Mouse (Mus musculus): Measurements from ENCODE around the gene Gm45623. TPM values are rescaled to one million over a fixed set of nuclear protein-coding genes. Genes with fewer than 3 reads are reported as not detected.

Gm45623 gene
- polyA plus RNA-seq, 1 experiment from 2014 or later = not detected

GRCm38 (mm10) chr13:56747554-56747953 lies 6.1 kb downstream of the Gm45623 start:
- Histone ChIP-seq H3K4me1 (ENCODE audit: insufficient read depth) (0 out of 2 replicates have a peak, but pooled peaks cover 3% of the 10 kb centered on the region), H3K27me3 (ENCODE audit: insufficient read depth, low read length) (peaks cover 25% of the 10 kb centered on the region), H3K36me3 (replicated peaks; ENCODE audit: insufficient read depth, low read length) (no peaks in the 10 kb centered on the region), H3K4me2 (ENCODE audit: low read depth, low read length) (no peak overlapping the region), H3K9ac (replicated peaks) (no peak overlapping the region), H3K9me3 (ENCODE audit: low read length) (no peaks in the 10 kb centered on the region), H3K4me3 (ENCODE audit: low read depth, low read length) (no peak overlapping the region), H3K27ac (ENCODE audit: low read depth) (peak overlapping the region; percentile 11; the same call in 1 of the 2 replicates)
- ATAC-seq (no peak), DNase-seq (no peak)
- 41% methylated on average over 8 of the region's 8 CpGs for WGBS (ENCODE audit: insufficient replicate concordance)
- TF ChIP-seq CTCF (IDR thresholded peaks at IDR 0.05; ENCODE audit: low read depth) (no peak), EP300 (IDR thresholded peaks at IDR 0.05; ENCODE audit: low read depth) (no peak)

- no peak for TF ChIP-seq EP300 (IDR thresholded peaks at IDR 0.05; ENCODE audit: low read depth)
- TF ChIP-seq CTCF (IDR thresholded peaks at IDR 0.05; ENCODE audit: low read depth) = no peak
- Histone ChIP-seq H3K4me2 (ENCODE audit: low read depth, low read length) (no peak overlapping the region; the same call in 1 of the 2 replicates), H3K9ac (replicated peaks) (no peak overlapping the region), H3K4me3 (ENCODE audit: low read depth, low read length) (no peak overlapping the region), H3K27ac (ENCODE audit: low read depth) (peak overlapping the region; percentile 11; the same call in 1 of the 2 replicates), H3K36me3 (replicated peaks; ENCODE audit: insufficient read depth, low read length) (no peaks in the 10 kb centered on the region), H3K9me3 (ENCODE audit: low read length) (no peaks in the 10 kb centered on the region), H3K4me1 (ENCODE audit: insufficient read depth) (0 out of 2 replicates have a peak, but pooled peaks cover 3% of the 10 kb centered on the region), H3K27me3 (ENCODE audit: insufficient read depth, low read length) (peaks cover 18% of the 10 kb centered on the region)
- 61% methylated on average over 10 of the region's 10 CpGs for WGBS (ENCODE audit: insufficient replicate concordance)
- DNase-seq (no peak), ATAC-seq (no peak)
Observed at GRCm38 (mm10) chr13:56746739-56747532, 6.7 kb downstream of the Gm45623 start.

- DNase-seq (no peak), ATAC-seq (no peak)
- Histone ChIP-seq H3K27me3 (ENCODE audit: insufficient read depth, low read length) (no peaks in the 10 kb centered on the region), H3K4me3 (ENCODE audit: low read depth, low read length) (no peak overlapping the region), H3K36me3 (replicated peaks; ENCODE audit: insufficient read depth, low read length) (peaks cover 14% of the 10 kb centered on the region), H3K9me3 (ENCODE audit: low read length) (no peaks in the 10 kb centered on the region), H3K27ac (ENCODE audit: low read depth) (no peak overlapping the region), H3K4me2 (ENCODE audit: low read depth, low read length) (no peak overlapping the region), H3K9ac (replicated peaks) (no peak overlapping the region), H3K4me1 (ENCODE audit: insufficient read depth) (no peaks in the 10 kb centered on the region)
- 77% methylated on average over 6 of the region's 6 CpGs for WGBS (ENCODE audit: insufficient replicate concordance)
- no peak for TF ChIP-seq CTCF (IDR thresholded peaks at IDR 0.05; ENCODE audit: low read depth)
- no peak for TF ChIP-seq EP300 (IDR thresholded peaks at IDR 0.05; ENCODE audit: low read depth)
Observed at GRCm38 (mm10) chr13:56742325-56742901, 11.2 kb downstream of the Gm45623 start.

GRCm38 (mm10) chr13:56741691-56742090 lies 11.9 kb downstream of the Gm45623 start:
- no peaks in the 10 kb centered on the region for H3K27me3 ChIP-seq (ENCODE audit: insufficient read depth, low read length)
- no peak for TF ChIP-seq CTCF (IDR thresholded peaks at IDR 0.05; ENCODE audit: low read depth)
- TF ChIP-seq EP300 (IDR thresholded peaks at IDR 0.05; ENCODE audit: low read depth) = no peak
- ATAC-seq (no peak), DNase-seq (no peak)
- H3K9me3 ChIP-seq (ENCODE audit: low read length) = no peaks in the 10 kb centered on the region
- H3K4me3 ChIP-seq (ENCODE audit: low read depth, low read length) = no peak overlapping the region
- no peak overlapping the region for H3K27ac ChIP-seq (ENCODE audit: low read depth)
- 89% methylated on average over 7 of the region's 7 CpGs for WGBS (ENCODE audit: insufficient replicate concordance)
- no peaks in the 10 kb centered on the region for H3K4me1 ChIP-seq (ENCODE audit: insufficient read depth)
- peaks cover 14% of the 10 kb centered on the region for H3K36me3 ChIP-seq (replicated peaks; ENCODE audit: insufficient read depth, low read length)
- no peak overlapping the region for H3K4me2 ChIP-seq (ENCODE audit: low read depth, low read length)
- H3K9ac ChIP-seq (replicated peaks) = no peak overlapping the region

- Histone ChIP-seq H3K4me3 (ENCODE audit: low read depth, low read length) (no peak overlapping the region), H3K27ac (ENCODE audit: low read depth) (no peak overlapping the region), H3K36me3 (replicated peaks; ENCODE audit: insufficient read depth, low read length) (peaks cover 14% of the 10 kb centered on the region), H3K4me1 (ENCODE audit: insufficient read depth) (no peaks in the 10 kb centered on the region), H3K27me3 (ENCODE audit: insufficient read depth, low read length) (no peaks in the 10 kb centered on the region), H3K9me3 (ENCODE audit: low read length) (no peaks in the 10 kb centered on the region), H3K4me2 (ENCODE audit: low read depth, low read length) (no peak overlapping the region), H3K9ac (replicated peaks) (no peak overlapping the region)
- DNase-seq = no peak
- no peak for ATAC-seq
- WGBS (ENCODE audit: insufficient replicate concordance) = 81% methylated on average over 6 of the region's 6 CpGs
- TF ChIP-seq EP300 (IDR thresholded peaks at IDR 0.05; ENCODE audit: low read depth) (no peak), CTCF (IDR thresholded peaks at IDR 0.05; ENCODE audit: low read depth) (no peak)
Observed at GRCm38 (mm10) chr13:56740496-56740895, 13.1 kb downstream of the Gm45623 start.

GRCm38 (mm10) chr13:56739556-56739955 lies 14.1 kb downstream of the Gm45623 start:
- ATAC-seq (no peak), DNase-seq (no peak)
- Histone ChIP-seq H3K27me3 (ENCODE audit: insufficient read depth, low read length) (no peaks in the 10 kb centered on the region), H3K4me2 (ENCODE audit: low read depth, low read length) (no peak overlapping the region), H3K9me3 (ENCODE audit: low read length) (no peaks in the 10 kb centered on the region), H3K4me3 (ENCODE audit: low read depth, low read length) (no peak overlapping the region), H3K36me3 (replicated peaks; ENCODE audit: insufficient read depth, low read length) (peaks cover 14% of the 10 kb centered on the region), H3K27ac (ENCODE audit: low read depth) (no peak overlapping the region), H3K4me1 (ENCODE audit: insufficient read depth) (no peaks in the 10 kb centered on the region), H3K9ac (replicated peaks) (no peak overlapping the region)
- no peak for TF ChIP-seq EP300 (IDR thresholded peaks at IDR 0.05; ENCODE audit: low read depth)
- TF ChIP-seq CTCF (IDR thresholded peaks at IDR 0.05; ENCODE audit: low read depth) = no peak
- WGBS (ENCODE audit: insufficient replicate concordance) = 86% methylated on average over 5 of the region's 5 CpGs

All from liver, postnatal 0 days (tissue).